Mouse (Mus musculus) urinary bladder, postnatal 4 days (tissue): ENCODE data around the gene Fam20a.

ENCODE experiments used
- DNase-seq, 2 experiments: peaks; one replicate each; pipeline ENCODE4 v3.0.0; 2021 to 2022; ENCODE audit warnings: low spot score in 2 of 2

The Fam20a gene

GRCm38 (mm10) chr11:109721781-109722446 is at the start of gene Fam20a:
Fam20a (minus strand) TSS chr11:109722279.
- peak; percentile 30 to 62 for DNase-seq

DNA sequence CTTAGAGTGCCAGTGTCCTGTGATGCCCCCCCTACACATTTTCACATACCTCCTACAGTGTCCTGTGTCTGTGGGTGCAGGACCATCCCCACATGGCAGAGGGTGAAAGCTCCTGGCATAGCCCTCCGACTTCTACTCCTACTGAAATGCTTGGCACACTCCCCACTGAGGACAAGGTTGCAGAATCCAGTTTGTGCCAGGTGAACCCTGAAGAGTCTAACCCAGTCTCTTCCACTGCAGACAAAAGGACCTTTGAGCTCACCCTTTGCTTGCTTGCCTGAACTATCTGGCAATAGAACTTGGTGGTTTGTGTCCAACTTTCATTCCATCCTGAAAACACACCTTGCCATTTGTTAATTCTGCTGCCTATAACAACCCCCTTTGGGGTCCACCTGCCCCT is 49.3 kb upstream of the Fam20a start:
- no peak for DNase-seq

DNA sequence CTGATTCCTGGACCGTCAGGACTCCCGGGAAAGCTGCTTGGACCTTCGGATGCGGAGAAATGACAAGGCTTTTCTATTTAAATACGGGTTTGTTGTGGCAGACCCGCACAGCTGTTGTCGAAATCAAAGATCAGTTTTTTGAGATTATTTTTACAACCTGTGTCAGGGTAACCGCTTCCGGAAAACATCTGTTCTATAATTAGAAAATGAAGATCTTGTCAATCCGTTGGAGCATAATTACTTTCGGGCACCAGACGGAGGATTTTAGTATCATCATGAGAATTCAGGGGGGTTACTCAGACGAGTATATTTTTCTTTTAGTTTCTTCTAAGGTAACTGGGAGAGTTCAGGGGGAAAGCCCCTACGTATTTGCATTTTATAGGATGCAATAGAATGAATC is 48.1 kb upstream of the Fam20a start:
- DNase-seq: no peak

- no peak for DNase-seq
These were observed 47.0 kb upstream of the Fam20a start for GRCm38 (mm10) chr11:109769091-109769490.

- no peak for DNase-seq
These were observed 38.0 kb upstream of the Fam20a start for GRCm38 (mm10) chr11:109760063-109760462.

- no peak for DNase-seq
These were observed 36.6 kb upstream of the Fam20a start for GRCm38 (mm10) chr11:109758616-109759215.

GRCm38 (mm10) chr11:109754105-109754602 is 32.1 kb upstream of the Fam20a start:
- DNase-seq: no peak

DNA sequence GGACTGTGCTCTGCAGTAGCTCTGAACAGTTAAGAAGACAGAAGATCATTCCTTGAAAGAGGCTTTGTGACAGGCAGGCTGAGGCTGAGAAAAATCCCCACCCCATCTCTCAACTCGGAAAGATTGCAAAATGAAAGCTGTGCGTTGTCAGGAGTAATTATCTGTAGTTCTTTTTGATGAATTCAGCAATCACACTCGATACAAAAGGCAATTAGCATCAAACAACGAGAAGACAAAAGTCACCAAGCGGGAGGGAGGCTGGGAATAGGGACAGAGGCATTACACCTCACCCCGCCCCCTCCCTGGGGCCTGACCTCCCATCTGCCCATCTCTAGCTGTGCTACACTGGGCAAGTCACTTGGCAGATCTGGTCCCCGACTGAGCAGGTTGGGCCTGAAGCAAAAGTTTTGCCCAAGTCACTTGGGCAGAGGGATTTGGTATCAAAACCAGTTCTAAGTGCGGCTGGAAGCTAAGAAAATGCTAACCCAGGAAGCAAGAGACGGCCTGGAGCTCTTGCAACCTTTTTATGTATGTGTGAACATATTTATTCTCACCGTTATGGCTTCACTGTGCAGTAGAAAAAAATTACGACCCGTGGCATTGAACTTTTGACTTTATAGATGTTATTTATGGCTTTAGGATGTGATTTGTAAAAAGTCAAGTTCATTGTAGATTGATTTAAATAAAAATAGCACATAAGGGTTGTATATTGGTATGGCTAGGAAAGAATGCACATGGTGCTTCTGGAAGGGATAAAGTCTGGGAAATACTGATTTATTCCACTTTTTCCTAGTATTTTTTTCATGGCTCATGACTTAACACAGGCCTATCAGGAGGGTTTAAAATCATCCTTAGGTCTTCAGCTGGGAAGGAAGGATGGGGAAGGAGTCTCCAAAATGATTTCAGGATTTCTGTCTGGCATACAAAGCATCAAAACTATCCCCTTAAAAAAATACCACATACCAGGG is 29.8 kb upstream of the Fam20a start:
- no peak for DNase-seq

DNA sequence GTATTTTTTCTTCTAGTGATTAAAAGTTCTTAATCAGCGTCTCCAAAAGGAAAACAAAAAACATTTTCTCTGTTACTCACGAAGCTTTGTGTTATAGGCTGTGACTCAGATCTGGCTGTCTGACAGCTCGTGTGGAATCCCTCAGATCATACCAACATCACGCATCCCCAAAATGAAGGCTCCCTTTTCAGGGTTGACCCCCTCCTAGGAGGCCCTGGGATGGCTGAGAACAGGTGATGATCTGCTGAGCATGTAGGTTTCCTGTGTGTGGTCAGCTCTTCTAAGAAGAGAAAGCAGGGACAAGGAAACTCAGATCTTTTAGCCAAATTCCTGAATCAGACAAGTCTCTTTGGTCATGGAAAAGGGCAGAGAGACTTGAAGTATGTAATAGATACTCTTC is 23.1 kb upstream of the Fam20a start:
- no peak for DNase-seq

- DNase-seq: no peak
These were observed 15.9 kb upstream of the Fam20a start for GRCm38 (mm10) chr11:109737967-109738366.

DNA sequence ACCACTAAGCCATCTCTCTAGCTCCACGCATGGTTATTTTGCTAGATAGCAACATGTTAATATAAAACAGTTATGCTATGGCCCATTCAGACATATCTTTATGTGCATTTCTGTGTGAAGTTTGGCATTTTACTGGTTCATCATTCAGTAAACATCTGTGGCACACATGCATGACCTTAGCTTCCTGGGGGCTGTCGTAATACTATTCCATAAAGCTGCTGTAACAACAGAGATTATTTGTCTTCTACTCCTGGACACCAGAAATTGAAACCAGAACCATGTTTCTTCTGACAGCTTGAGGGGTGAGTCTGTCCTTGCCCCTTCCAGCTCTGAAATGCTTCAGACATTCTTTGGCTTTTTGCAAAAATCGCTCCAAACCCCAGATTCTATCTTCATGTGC is 14.3 kb upstream of the Fam20a start:
- DNase-seq: no peak

- DNase-seq: no peak
These were observed 12.3 kb upstream of the Fam20a start for GRCm38 (mm10) chr11:109734341-109734740.

GRCm38 (mm10) chr11:109732726-109733438 is 10.8 kb upstream of the Fam20a start:
- no peak for DNase-seq

GRCm38 (mm10) chr11:109728371-109728770 is 6.3 kb upstream of the Fam20a start:
- DNase-seq: no peak

- peak in 1 of 2 experiments; percentile 38 for DNase-seq
These were observed 632 bp upstream of the Fam20a start for GRCm38 (mm10) chr11:109722711-109723110.

- DNase-seq: peak; percentile 30 to 59
These were observed 729 bp downstream of the Fam20a start for GRCm38 (mm10) chr11:109721320-109721780.

- peak in 1 of 2 experiments; percentile 59 for DNase-seq
These were observed 1.2 kb downstream of the Fam20a start for GRCm38 (mm10) chr11:109720809-109721319.

- DNase-seq: peak in 1 of 2 experiments; percentile 16
These were observed 2.7 kb downstream of the Fam20a start for GRCm38 (mm10) chr11:109719399-109719798.

- no peak for DNase-seq
These were observed 3.8 kb downstream of the Fam20a start for GRCm38 (mm10) chr11:109717966-109718895.

DNA sequence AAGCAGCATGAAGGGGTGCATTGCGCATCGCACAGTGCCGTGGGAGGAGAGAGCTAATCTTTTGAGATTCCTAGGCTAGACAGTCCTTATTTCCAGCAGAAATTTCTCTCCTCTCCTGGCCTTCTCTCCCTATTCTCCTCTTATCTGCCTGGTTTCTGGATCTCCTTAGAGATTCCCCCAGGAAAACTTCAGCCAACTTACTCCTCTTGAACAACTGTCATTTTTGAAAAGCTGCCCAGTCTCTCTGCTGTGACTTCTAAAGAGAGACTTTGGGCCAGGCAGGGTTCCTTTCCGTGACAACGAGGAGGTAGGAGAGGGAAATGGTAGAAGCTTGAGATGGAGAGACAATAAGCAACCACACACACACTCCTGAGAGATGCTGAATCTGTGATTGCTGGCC is 4.6 kb downstream of the Fam20a start:
- DNase-seq: no peak
